ENCODE assay signal across 21 mouse cellular contexts in the genomic region with DNA sequence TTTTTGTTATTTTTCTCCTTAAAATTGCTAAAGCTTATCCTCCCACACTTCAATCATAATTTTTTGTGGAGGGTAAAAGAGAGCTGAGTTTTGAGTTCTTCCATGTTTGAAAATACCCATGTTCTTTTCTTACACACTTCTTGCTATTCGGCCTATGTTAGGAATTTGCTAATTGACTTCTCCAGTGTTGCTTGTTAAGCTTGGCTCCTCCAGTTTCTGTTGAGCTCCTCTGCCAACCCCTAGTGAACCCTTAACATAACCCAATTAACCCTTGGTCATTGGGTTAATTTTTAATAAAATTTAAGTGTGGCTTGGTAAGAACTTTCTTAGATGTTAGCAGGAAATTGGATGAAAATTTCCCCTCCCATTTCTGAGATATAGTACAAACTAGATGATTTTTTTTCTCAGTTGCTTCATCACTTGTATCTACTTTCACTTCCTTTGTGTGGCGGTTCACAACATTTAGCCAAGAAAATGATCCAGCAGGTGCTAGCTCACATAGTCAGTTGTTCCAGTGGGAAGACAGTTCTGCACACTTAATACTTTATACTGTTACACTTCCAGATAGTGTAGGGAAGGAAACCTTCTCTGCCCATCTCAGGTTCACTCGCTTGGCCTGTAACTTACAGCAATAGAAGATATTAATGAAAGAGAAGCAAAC.
DNase-seq lines count a peak whose midpoint lies in the region; ATAC-seq and TF ChIP-seq lines count a peak whose summit lies in the region.
"Had no signal": no experiment of that assay in that cellular context is flagged by ENCODE, and none has a peak within 500 bp of the region (broad histone marks: within the 10 kb centered on the region; RNA-seq: fewer than 3 reads in every experiment).

No protein-coding gene starts in this region.

- DNase-seq in kidney, adult 2 months: peak; percentile 84
- DNase-seq in kidney, postnatal 10 days: no peak
- peak; percentile 64 for DNase-seq in A20 (ENCODE audit: low read depth, low spot score)
- DNase-seq in neural tube, embryonic 10.5 days (ENCODE audit: extremely low spot score, low spot score): no peak
- DNase-seq in cerebellum, adult 11 months: no peak
- DNase-seq: adrenal gland, adult 8-10 months; B cell, adult 2 months; cerebellum, postnatal 36 days; heart, adult 11 months; heart, postnatal 14 days; thymus, postnatal 25 days had no signal

- no peak overlapping the region for H3K4me3 ChIP-seq in kidney, adult 2 months (ENCODE audit: insufficient read depth, low read depth, low read length)
- H3K4me3 ChIP-seq: forebrain, embryonic 12.5 days; heart, embryonic 12.5 days; hindbrain, embryonic 12.5 days; limb, embryonic 13.5 days; midbrain, embryonic 10.5 days had no signal

- H3K27ac ChIP-seq in kidney, adult 2 months (ENCODE audit: insufficient read depth, low read depth, low read length): peak overlapping the region; percentile 91
- H3K27ac ChIP-seq: forebrain, embryonic 12.5 days; hindbrain, embryonic 12.5 days; limb, embryonic 13.5 days; liver, embryonic 14.5 days; midbrain, embryonic 10.5 days had no signal

- no peak for TF ChIP-seq CTCF in kidney, adult 2 months (conservative IDR thresholded peaks at IDR 0.05; ENCODE audit: insufficient read depth, insufficient read length, low read depth, low read length)

- TF ChIP-seq POLR2A in kidney, adult 2 months (IDR thresholded peaks at IDR 0.05; ENCODE audit: low read depth, low read length): no peak

- H3K4me1 ChIP-seq in kidney, adult 2 months (ENCODE audit: control insufficient read depth, insufficient read depth, low read length): peaks cover 46% of the 10 kb centered on the region
- H3K4me1 ChIP-seq: forebrain, embryonic 12.5 days; heart, embryonic 12.5 days; hindbrain, embryonic 12.5 days; midbrain, embryonic 10.5 days had no signal

- WGBS in kidney, adult 2 months: 33% methylated on average over 3 of the region's 3 CpGs

- H3K36me3 ChIP-seq in kidney, adult 2 months (ENCODE audit: control insufficient read depth, insufficient read depth, low read length): no peaks in the 10 kb centered on the region
- H3K36me3 ChIP-seq: forebrain, embryonic 12.5 days; heart, embryonic 12.5 days; hindbrain, embryonic 12.5 days; limb, embryonic 13.5 days; midbrain, embryonic 10.5 days had no signal

- ATAC-seq in common myeloid progenitor, adult 5-6 weeks (replicated peaks; ENCODE audit: low read depth, poor library complexity, severe bottlenecking): peak; percentile 43; the same call in 1 of the 2 replicates
- peak; percentile 27 for ATAC-seq in megakaryocyte, adult 5-6 weeks (ENCODE audit: poor library complexity, severe bottlenecking)
- ATAC-seq: inflammation-experienced regulatory T-cells, adult 6 months; Patski had no signal

- no peaks in the 10 kb centered on the region for H3K27me3 ChIP-seq in kidney, adult 2 months (replicated peaks; ENCODE audit: control insufficient read depth, insufficient read depth, low read length)
- H3K27me3 ChIP-seq: forebrain, embryonic 12.5 days; heart, embryonic 12.5 days; hindbrain, embryonic 12.5 days; limb, embryonic 13.5 days; Patski had no signal

Comparison
In these comparisons a context has a peak if more than half of its experiments do, and no peak if none do; other contexts are left out.
1. DNase-seq: peak in kidney, adult 2 months (single experiment) and A20 (single experiment); none in kidney, postnatal 10 days (single experiment), neural tube, embryonic 10.5 days (single experiment) and cerebellum, adult 11 months (single experiment).